10 mouse cellular contexts compared by ENCODE assay signal in the genomic region with DNA sequence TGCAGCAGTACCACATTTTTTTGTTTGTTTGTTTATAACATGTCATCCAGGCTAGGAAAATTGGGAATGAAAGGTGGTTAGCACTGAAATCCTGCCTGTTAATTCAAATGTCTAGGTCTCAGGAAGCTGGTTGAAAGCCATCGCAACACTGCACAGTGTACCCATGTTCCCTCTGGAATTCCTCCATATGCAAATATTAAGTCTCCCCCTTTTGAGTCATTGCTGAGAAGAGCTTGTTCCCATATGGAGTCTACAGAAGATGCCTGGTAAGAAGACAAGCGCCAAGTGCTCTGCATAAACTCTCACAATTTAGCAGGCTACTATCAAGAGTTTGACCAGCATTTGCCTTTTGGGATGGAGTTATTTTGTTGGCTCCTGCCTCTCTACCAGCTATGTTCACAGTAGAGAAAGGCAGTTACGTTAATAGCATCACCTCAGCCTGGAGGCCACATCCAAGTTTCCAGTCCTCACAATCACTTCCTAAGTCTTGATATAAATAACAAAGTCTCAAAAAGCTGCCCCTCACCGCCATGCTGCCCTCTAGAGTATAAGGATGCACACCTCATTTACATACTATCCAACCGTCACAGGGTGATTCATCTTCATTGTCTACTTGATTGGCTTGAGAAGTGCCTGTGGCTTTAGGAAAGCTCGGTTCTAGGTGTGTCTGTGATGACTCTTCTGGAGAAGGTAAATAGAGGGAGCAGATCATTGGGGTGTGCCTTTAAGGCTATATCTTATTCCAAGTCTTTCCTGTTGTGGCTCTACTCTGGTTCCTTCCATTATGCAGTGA.
"Had no signal": no experiment of that assay in that cellular context is flagged by ENCODE, and none has a peak within 500 bp of the region (broad histone marks: within the 10 kb centered on the region; RNA-seq: fewer than 3 reads in every experiment).

No protein-coding gene starts in this region.

- DNase-seq: lung, adult 2 months; lung, postnatal 14 days; lung, postnatal 36 days; right cerebral cortex, postnatal 14 days; thymus, adult 2 months; thymus, postnatal 25 days; thymus, postnatal 4 days had no signal

- ATAC-seq: lung, postnatal 0 days; midbrain, embryonic 13.5 days; midbrain, embryonic 15.5 days had no signal
